Mouse (Mus musculus) bone marrow, adult 2 months (tissue): ENCODE measurements at regions not wholly inside any gene's neighbourhood (a gene's known extent, or its start where the extent isn't known, plus 50 kb on each side); places are given as distances from the start of the nearest gene placed in this dataset.

Experiments used
- CTCF ChIP-seq: fragments of 200-500 bp; IDR thresholded peaks from 2 replicates; pipeline ENCODE4 v1.5.1; 2011; ENCODE audit warnings: low read length, control low read depth; ENCODE audit not compliant: control insufficient read depth, insufficient read depth
- POLR2A ChIP-seq: fragments of 200-500 bp; IDR thresholded peaks from 2 replicates; pipeline ENCODE4 v1.6.1; 2011; ENCODE audit warnings: low read depth, mild to moderate bottlenecking, control low read depth, low read length, borderline replicate concordance; ENCODE audit not compliant: control insufficient read depth

GRCm38 (mm10) chr3:149395082-149395481 lies 404.7 kb upstream of the Adgrl2 start:
- no peak for TF ChIP-seq POLR2A
- no peak for TF ChIP-seq CTCF
